Mouse (Mus musculus) forebrain, embryonic 16.5 days (tissue): ENCODE results near the gene Slco1a5. TPM values are rescaled to one million over a fixed set of nuclear protein-coding genes. Genes with fewer than 3 reads are reported as not detected.
"Not testable (repeated sequence)": the region's sequence is repeated elsewhere in the genome, so short reads cannot be mapped to it uniquely, and the experiment has no call there.

Source experiments
- ATAC-seq: fragments of 200-750 bp; cut with Nextera tagmentation; 2 replicates; pipeline ENCODE4 v1.8.0; 2017; ENCODE audit warnings: mild to moderate bottlenecking, moderate library complexity
- H3K27ac ChIP-seq: fragments of 300-500 bp; sonication (generic); 2 replicates; pipeline ENCODE4 v1.5.1; 2014; ENCODE audit warnings: low read length, control low read depth
- H3K27me3 ChIP-seq: fragments of 300-500 bp; sonication (generic); replicated peaks from 2 replicates; pipeline ENCODE4 v1.6.1; 2014; ENCODE audit warnings: low read length; ENCODE audit not compliant: control insufficient read depth, insufficient read depth
- H3K36me3 ChIP-seq: fragments of 300-500 bp; sonication (generic); 2 replicates; pipeline ENCODE4 v1.6.1; 2014; ENCODE audit not compliant: control insufficient read depth, insufficient read depth
- H3K4me1 ChIP-seq: fragments of 300-500 bp; sonication (generic); replicated peaks from 2 replicates; pipeline ENCODE4 v1.6.1; 2014; ENCODE audit warnings: low read length; ENCODE audit not compliant: control insufficient read depth, insufficient read depth
- H3K4me2 ChIP-seq: fragments of 300-500 bp; sonication (generic); 2 replicates; pipeline ENCODE4 v1.6.1; 2014; ENCODE audit warnings: mild to moderate bottlenecking, low read length, control low read depth
- H3K4me3 ChIP-seq: fragments of 300-500 bp; sonication (generic); replicated peaks from 2 replicates; pipeline ENCODE4 v1.5.1; 2014; ENCODE audit warnings: mild to moderate bottlenecking, low read length, control low read depth
- H3K9ac ChIP-seq: fragments of 300-500 bp; sonication (generic); replicated peaks from 2 replicates; pipeline ENCODE4 v1.6.1; 2014; ENCODE audit warnings: low read depth, low read length, control low read depth
- H3K9me3 ChIP-seq: fragments of 300-500 bp; sonication (generic); 2 replicates; pipeline ENCODE4 v1.6.1; 2016; ENCODE audit warnings: low read length; ENCODE audit not compliant: control insufficient read depth
- WGBS: fragments of 180-500 bp; shearing (Covaris S2); extraction: QIAGEN DNeasy Blood & Tissue Kit; methylation state at CpG from one replicate; pipeline ENCODE4 v1.1.7; 2014; 5-methylcytosine and 5-hydroxymethylcytosine counted together
- polyA plus RNA-seq: library from polyadenylated mRNA; unstranded; fragments of >200 nt; fragmentation: Nextera tagmentation; extraction: Ambion mirVana; gene quantifications from 2 replicates; pipeline ENCODE4 v1.2.1, GENCODE M21; 2015

Slco1a5 gene
- polyA plus RNA-seq, 1 experiment from 2014 or later: 0.44 TPM

DNA sequence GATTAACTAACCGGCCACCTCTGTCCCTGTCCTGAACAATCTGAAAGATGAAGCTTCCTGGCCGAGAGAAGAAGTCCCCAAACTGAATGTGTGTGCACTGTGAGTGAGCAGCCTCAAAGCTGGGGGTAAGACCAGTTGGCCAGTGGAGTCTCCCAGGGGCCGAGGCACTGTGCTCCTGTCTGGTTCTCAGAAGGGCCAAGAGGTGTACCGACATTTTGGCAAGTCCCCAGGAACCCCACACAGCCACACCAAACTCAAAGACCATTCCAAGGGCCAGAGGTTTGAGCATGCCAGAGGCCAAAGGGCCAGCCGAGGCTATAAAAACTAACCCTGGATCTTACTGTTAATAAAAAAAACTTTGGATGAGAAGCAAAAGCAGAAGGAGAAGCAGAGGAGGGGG is 8.5 kb downstream of the Slco1a5 start:
- Histone ChIP-seq H3K9me3 (no peaks in the 10 kb centered on the region), H3K9ac (no peak overlapping the region), H3K36me3 (no peaks in the 10 kb centered on the region), H3K27me3 (no peaks in the 10 kb centered on the region), H3K4me1 (no peaks in the 10 kb centered on the region), H3K4me3 (no peak overlapping the region), H3K27ac (no peak overlapping the region), H3K4me2 (no peak overlapping the region)
- no peak for ATAC-seq
- 80% methylated on average over 5 of the region's 5 CpGs for WGBS

DNA sequence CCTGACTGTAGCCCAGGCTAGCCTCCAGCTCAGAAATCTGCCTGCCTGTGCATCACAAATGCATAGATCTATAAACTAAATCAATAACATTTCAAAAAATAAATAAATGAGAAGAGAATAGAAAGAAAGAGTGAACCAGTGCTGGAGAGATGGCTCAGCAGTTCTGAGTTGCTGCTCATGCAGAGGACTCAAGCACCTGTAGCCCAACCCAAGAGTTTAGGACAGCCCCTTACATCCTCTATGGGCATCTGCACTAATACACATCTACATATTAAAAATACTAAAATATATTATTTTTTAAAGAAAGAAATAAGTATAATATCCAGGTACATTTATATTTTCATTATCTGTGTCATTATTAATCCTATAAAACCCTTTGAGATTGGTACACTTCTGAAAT is 17.7 kb downstream of the Slco1a5 start:
- H3K27ac ChIP-seq: no peak overlapping the region
- H3K36me3 ChIP-seq: no peaks in the 10 kb centered on the region
- no peak overlapping the region for H3K4me3 ChIP-seq
- no peak overlapping the region for H3K4me2 ChIP-seq
- H3K27me3 ChIP-seq: no peaks in the 10 kb centered on the region
- no peak for ATAC-seq
- no peaks in the 10 kb centered on the region for H3K9me3 ChIP-seq
- no peak overlapping the region for H3K9ac ChIP-seq
- H3K4me1 ChIP-seq: no peaks in the 10 kb centered on the region

DNA sequence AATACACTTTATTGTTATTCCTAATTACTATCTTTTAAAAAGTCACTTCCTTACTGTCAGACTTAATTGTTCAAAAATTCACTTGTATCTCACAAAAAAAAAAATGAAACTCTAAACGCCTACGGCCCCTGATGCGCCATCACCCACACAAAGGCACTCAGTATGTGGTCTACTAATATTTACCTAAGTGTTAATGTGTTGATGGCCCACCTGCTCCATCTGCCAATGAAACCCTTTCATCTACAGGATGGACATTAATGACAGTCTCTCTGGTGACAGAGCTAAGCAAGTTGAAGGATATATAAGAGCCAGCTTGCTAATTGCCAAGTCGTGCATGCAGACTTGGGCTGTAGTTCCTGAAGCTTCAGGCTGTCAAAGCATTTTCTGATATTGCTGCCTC is 24.7 kb downstream of the Slco1a5 start, which contains the start of gene Iapp:
Iapp (plus strand) TSS at position 326 of the 400 bp plus-strand sequence.
- ATAC-seq: no peak
- WGBS: 60% methylated on average over 4 of the region's 4 CpGs

GRCm38 (mm10) chr6:142289413-142290118 is 33.2 kb downstream of the Slco1a5 start:
- Histone ChIP-seq H3K27ac (no peak overlapping the region), H3K9me3 (no peaks in the 10 kb centered on the region), H3K4me2 (no peak overlapping the region), H3K4me3 (no peak overlapping the region), H3K4me1 (no peaks in the 10 kb centered on the region), H3K27me3 (no peaks in the 10 kb centered on the region), H3K9ac (no peak overlapping the region), H3K36me3 (no peaks in the 10 kb centered on the region)
- WGBS: 51% methylated on average over 12 of the region's 12 CpGs
- ATAC-seq: no peak

More for the DNA sequence above, 24.7 kb downstream of the Slco1a5 start, which contains the start of gene Iapp:
- no peak within 1 kb of the TSS for H3K4me3 ChIP-seq
- no peak within 1 kb of the TSS for H3K9ac ChIP-seq
- no peaks in the 10 kb centered on the region for H3K27me3 ChIP-seq
- H3K9me3 ChIP-seq: no peaks in the 10 kb centered on the region
- no peaks in the 10 kb centered on the region for H3K36me3 ChIP-seq
- H3K4me2 ChIP-seq: no peak within 1 kb of the TSS
- H3K27ac ChIP-seq: no peak within 1 kb of the TSS
- H3K4me1 ChIP-seq: no peaks in the 10 kb centered on the region

- H3K27me3 ChIP-seq: no peaks in the 10 kb centered on the region
- no peak overlapping the region for H3K27ac ChIP-seq
- H3K4me2 ChIP-seq: no peak overlapping the region
- no peak for ATAC-seq
- no peaks in the 10 kb centered on the region for H3K36me3 ChIP-seq
- 4% methylated on average over 4 of the region's 4 CpGs for WGBS
- H3K4me3 ChIP-seq: no peak overlapping the region
- no peaks in the 10 kb centered on the region for H3K9me3 ChIP-seq
- H3K4me1 ChIP-seq: no peaks in the 10 kb centered on the region
- no peak overlapping the region for H3K9ac ChIP-seq
Measured at GRCm38 (mm10) chr6:142275721-142276442, 46.9 kb downstream of the Slco1a5 start.

DNA sequence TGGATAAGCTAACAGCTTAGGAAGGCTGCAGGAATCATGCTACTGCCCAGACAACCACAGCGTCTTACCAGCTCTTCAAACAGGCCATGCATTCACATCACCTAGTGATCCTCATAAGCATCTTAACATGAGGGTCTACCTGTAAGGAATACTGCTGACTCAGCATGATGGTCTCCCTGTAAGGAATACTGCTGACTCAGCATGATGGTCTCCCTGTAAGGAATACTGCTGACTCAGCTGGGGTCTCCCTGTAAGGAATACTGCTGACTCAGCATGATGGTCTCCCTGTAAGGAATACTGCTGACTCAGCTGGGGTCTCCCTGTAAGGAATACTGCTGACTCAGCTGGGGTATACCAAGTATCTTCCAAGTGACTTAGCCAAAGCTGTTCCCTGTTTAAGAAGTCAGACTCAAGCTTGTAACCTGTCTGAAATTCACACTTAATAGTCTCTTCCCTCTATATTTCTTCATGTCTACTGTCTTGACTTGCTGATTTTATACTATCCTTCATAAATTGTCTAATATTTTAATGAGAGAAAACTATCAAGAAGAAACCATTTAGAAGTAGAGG is 72.0 kb downstream of the Slco1a5 start:
- ATAC-seq: not testable (repeated sequence)

DNA sequence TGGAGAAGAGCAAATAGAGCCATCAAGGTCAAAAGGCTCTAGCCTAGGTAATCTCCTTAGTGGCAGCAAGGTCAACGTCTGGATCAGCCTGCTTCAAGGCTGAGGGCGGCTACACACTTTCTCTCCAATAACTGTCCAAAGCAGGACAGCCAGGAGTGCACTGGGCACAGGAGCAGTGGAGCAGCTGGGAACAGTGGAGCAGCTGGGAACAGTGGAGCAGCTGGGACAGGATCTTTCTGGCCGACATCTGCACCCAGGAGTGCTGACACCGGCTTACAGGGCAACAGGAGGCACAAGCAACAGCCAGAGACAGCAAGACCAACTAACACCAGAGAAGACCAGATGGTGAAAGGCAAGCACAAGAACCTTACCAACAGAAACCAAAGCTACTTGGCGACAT is 77.7 kb downstream of the Slco1a5 start:
- Histone ChIP-seq H3K27ac (no peak overlapping the region), H3K27me3 (no peaks in the 10 kb centered on the region), H3K4me1 (no peaks in the 10 kb centered on the region), H3K9me3 (no peaks in the 10 kb centered on the region), H3K9ac (no peak overlapping the region), H3K36me3 (no peaks in the 10 kb centered on the region), H3K4me3 (no peak overlapping the region), H3K4me2 (no peak overlapping the region)
- ATAC-seq: no peak
- WGBS: 90% methylated on average over 5 of the region's 5 CpGs

More for the DNA sequence above, 72.0 kb downstream of the Slco1a5 start:
- not testable (repeated sequence) for H3K27me3 ChIP-seq, H3K36me3 ChIP-seq, H3K9ac ChIP-seq, H3K4me1 ChIP-seq, H3K4me2 ChIP-seq, H3K27ac ChIP-seq, H3K4me3 ChIP-seq, H3K9me3 ChIP-seq
- 94% methylated on average over 1 of the region's 1 CpGs for WGBS

DNA sequence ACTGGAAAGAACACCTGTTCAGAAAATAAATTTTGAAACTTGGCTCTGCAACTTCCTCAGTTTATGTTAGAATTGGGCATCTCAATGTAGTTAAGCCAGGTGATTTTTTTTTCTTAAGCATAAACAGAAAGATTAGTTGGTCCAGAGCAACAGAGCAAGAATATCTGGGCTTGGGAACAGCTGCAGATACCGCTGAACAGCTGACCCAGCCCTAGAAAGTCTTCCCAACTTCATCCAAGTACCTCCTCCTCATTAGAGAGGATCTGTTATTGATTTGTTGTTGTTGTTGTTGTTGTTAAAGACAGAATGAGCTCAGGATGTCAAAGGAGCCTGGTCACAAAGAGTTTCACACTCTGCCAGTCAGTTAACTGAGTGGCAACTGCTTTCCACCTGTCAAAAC is 83.3 kb downstream of the Slco1a5 start:
- no peaks in the 10 kb centered on the region for H3K27me3 ChIP-seq
- H3K36me3 ChIP-seq: no peaks in the 10 kb centered on the region
- no peak overlapping the region for H3K4me3 ChIP-seq
- H3K27ac ChIP-seq: no peak overlapping the region
- no peak overlapping the region for H3K4me2 ChIP-seq
- no peaks in the 10 kb centered on the region for H3K9me3 ChIP-seq
- no peak overlapping the region for H3K9ac ChIP-seq
- H3K4me1 ChIP-seq: no peaks in the 10 kb centered on the region
- no peak for ATAC-seq
- 71% methylated on average over 1 of the region's 1 CpGs for WGBS

DNA sequence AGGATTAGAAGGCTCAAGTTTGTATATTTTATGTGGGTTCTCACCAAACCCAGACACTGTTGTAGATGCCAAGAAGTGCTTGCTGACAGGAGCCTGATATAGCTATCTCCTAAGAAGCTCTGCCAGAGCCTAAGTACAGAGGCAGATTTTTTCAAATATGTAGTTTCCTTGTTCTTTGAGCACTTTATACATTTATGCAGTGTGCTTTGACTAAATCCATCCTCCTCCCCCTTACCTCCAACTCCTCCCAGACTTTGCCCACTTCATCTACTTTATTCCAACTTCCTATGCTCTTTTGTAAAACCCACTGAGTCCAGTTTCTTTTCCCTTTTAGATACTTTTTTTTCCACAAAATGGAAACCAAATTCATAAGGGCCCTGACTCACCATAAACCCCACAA is 102.6 kb downstream of the Slco1a5 start:
- Histone ChIP-seq H3K4me2 (no peak overlapping the region), H3K9me3 (no peaks in the 10 kb centered on the region), H3K27me3 (no peaks in the 10 kb centered on the region), H3K4me3 (no peak overlapping the region), H3K4me1 (no peaks in the 10 kb centered on the region), H3K27ac (no peak overlapping the region), H3K9ac (no peak overlapping the region), H3K36me3 (no peaks in the 10 kb centered on the region)
- ATAC-seq: no peak
